Mouse (Mus musculus) small intestine, adult 2 months (tissue): ENCODE measurements around the gene H2-DMb2.

Source experiments
- CTCF ChIP-seq: fragments of 200-500 bp; IDR thresholded peaks from 2 replicates; pipeline ENCODE4 v1.5.1; 2012; ENCODE audit warnings: low read depth, mild to moderate bottlenecking, control low read depth, inconsistent platforms, low read length, moderate library complexity, mixed read lengths; ENCODE audit not compliant: insufficient replicate concordance, insufficient read length; ENCODE audit errors: extremely low read depth
- POLR2A ChIP-seq: fragments of 200-500 bp; IDR thresholded peaks from 2 replicates; pipeline ENCODE4 v1.6.1; 2012; ENCODE audit warnings: low read depth, mild to moderate bottlenecking, control low read depth, inconsistent platforms, low read length, moderate library complexity

- TF ChIP-seq POLR2A: peak; percentile 49
- no peak for TF ChIP-seq CTCF
Observed at GRCm38 (mm10) chr17:34121172-34121878, 21.8 kb upstream of the H2-DMb2 start.
